Mouse (Mus musculus) cortical plate, adult 2 months (tissue): ENCODE measurements around the gene Cdc37l1.

ENCODE experiments used
- CTCF ChIP-seq: fragments of 200-500 bp; IDR thresholded peaks from 2 replicates; pipeline ENCODE4 v1.5.1; 2011; ENCODE audit warnings: mild to moderate bottlenecking, control low read depth, low read length; ENCODE audit not compliant: insufficient read depth; ENCODE audit errors: extremely low read depth
- POLR2A ChIP-seq: fragments of 200-500 bp; IDR thresholded peaks from 2 replicates; pipeline ENCODE4 v1.6.1; 2011; ENCODE audit warnings: mild to moderate bottlenecking, low read length, control low read depth; ENCODE audit not compliant: insufficient read depth; ENCODE audit errors: extremely low read depth

DNA sequence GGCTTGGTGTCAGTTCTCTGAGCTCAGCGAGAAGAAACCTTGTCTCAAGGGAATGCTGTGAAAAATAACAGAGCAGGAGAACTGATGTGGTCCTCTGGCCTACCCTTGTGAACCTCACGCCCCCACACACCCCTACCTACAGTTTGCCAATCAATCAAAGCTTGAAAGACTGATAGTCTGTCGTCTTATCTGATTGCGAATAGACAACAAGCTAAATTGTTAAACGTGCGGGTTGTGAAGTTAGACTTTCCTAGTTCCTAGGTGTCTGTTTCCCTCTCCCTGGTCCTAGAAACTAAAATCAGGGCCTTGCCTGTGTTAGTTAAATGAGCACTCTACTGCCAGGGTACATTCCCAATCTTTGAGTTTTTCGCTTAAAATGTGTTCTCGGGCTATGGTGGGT lies 637 bp upstream of the Cdc37l1 start:
- TF ChIP-seq CTCF, result no peak
- no peak for TF ChIP-seq POLR2A
